Mouse (Mus musculus) midbrain, embryonic 15.5 days (tissue): ENCODE results near the gene Ubap2. TPM values are rescaled to one million over a fixed set of nuclear protein-coding genes. Genes with fewer than 3 reads are reported as not detected.
A peak's percentile ranks its signal among the peaks of the same experiment; 100 is the strongest.

Experiments
- ATAC-seq: fragments of 200-750 bp; cut with Nextera tagmentation; replicated peaks from 2 replicates; pipeline ENCODE4 v1.8.0; 2017; ENCODE audit warnings: moderate TSS enrichment
- H3K27ac ChIP-seq: fragments of 300-500 bp; sonication (generic); 2 replicates; pipeline ENCODE4 v1.5.1; 2015; ENCODE audit warnings: mild to moderate bottlenecking, inconsistent platforms
- H3K27me3 ChIP-seq: fragments of 300-500 bp; sonication (generic); replicated peaks from 2 replicates; pipeline ENCODE4 v1.6.1; 2015; ENCODE audit warnings: inconsistent platforms
- H3K36me3 ChIP-seq: fragments of 300-500 bp; sonication (generic); replicated peaks from 2 replicates; pipeline ENCODE4 v1.6.1; 2015; ENCODE audit warnings: inconsistent platforms
- H3K4me1 ChIP-seq: fragments of 300-500 bp; sonication (generic); 2 replicates; pipeline ENCODE4 v1.6.1; 2015; ENCODE audit warnings: inconsistent platforms
- H3K4me2 ChIP-seq: fragments of 300-500 bp; sonication (generic); 2 replicates; pipeline ENCODE4 v1.6.1; 2015; ENCODE audit warnings: inconsistent platforms, mild to moderate bottlenecking, moderate library complexity
- H3K4me3 ChIP-seq: fragments of 300-500 bp; sonication (generic); 2 replicates; pipeline ENCODE4 v1.5.1; 2015; ENCODE audit warnings: mild to moderate bottlenecking, inconsistent platforms
- H3K9ac ChIP-seq: fragments of 300-500 bp; sonication (generic); 2 replicates; pipeline ENCODE4 v1.6.1; 2015; ENCODE audit warnings: mild to moderate bottlenecking, inconsistent platforms
- H3K9me3 ChIP-seq: fragments of 300-500 bp; sonication (generic); 2 replicates; pipeline ENCODE4 v1.6.1; 2016; ENCODE audit warnings: inconsistent platforms
- WGBS: fragments of 180-500 bp; shearing (Covaris S2); methylation state at CpG from one replicate; pipeline ENCODE4 v1.1.7; 2015; ENCODE audit warnings: mixed read lengths; 5-methylcytosine and 5-hydroxymethylcytosine counted together
- polyA plus RNA-seq: library from polyadenylated mRNA; unstranded; fragments of >200 nt; fragmentation: Nextera tagmentation; extraction: Ambion mirVana; gene quantifications from 2 replicates; pipeline ENCODE4 v1.2.1, GENCODE M21; 2015

Gene Ubap2
- polyA plus RNA-seq, result 58.0 and 61.8 TPM in 2 replicates

DNA sequence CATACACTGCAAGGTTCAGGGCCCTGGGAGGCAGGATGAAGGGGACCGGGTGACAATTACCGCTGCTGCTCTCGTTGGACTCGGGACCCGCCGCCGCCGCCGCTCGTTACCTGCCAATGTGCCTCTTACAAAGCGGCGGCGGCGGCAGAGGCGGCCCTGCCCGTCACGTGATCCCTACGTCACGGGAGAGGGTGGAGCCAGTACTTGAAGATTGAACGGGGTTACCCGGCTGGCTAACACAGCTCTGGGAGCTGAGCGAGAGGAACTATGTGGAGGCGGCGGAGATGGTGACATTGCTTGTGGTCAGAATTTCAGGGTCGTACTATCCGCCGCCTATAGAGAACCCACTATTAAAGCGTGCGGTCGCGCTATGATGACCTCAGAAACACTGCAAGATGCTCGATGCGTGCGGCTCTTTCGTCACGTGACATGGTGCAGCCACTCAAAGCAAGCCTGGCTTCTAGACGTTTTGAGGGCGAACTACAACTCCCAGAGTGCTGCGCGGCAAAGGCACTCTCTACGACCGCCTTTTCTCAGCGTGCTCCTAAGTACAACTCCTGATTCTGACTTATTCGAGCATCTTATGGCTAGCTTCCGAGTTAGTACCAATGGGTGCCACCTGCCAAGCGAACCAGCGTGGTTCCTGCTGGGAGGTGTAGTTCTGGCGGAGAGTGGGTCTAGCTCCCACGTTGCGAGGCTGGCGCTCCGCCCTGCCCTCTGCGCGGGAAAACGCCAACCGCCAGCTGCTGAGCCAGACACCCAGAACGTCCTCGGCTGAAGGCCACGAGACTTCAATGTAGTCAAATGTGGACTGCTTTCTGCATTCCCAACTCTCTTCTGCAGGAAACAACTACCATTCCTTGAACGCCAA is at the start of gene Ubap2:
TSS of gene Ubap2 (minus strand) at position 165 of the 871 bp plus-strand sequence.
- Histone ChIP-seq H3K27me3 (no peaks in the 10 kb centered on the region), H3K4me1 (peaks cover 32% of the 10 kb centered on the region), H3K27ac (peak within 1 kb of the TSS; percentile 93), H3K9ac (peak within 1 kb of the TSS; percentile 94), H3K36me3 (no peaks in the 10 kb centered on the region), H3K9me3 (no peaks in the 10 kb centered on the region), H3K4me2 (peak within 1 kb of the TSS; percentile 88), H3K4me3 (peak within 1 kb of the TSS; percentile 72)
- under 1% methylated on average over 60 of the region's 60 CpGs for WGBS
- ATAC-seq, result peak; percentile 99

DNA sequence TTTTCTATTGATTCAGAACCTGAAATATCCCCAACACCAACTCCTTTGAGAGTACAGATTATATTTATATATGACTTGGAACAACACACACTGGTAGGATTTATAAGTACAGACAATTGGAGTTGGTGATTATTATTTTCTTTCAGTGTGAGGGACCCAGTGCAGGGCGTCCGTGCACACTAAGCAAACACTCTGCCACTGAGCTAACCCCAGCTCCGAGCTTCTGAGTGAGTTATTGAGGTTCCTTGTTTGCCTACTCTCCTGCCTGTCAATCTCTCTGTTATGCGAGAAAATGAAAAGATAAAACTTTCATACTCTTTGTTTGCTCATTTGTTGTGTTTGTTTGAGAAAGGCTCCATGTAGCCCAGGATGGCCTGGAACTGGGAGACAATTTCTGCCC is 46.0 kb upstream of the Ubap2 start:
- no peak; the same call in 1 of the 2 replicates for ATAC-seq
- WGBS, result 76% methylated on average over 4 of the region's 4 CpGs

DNA sequence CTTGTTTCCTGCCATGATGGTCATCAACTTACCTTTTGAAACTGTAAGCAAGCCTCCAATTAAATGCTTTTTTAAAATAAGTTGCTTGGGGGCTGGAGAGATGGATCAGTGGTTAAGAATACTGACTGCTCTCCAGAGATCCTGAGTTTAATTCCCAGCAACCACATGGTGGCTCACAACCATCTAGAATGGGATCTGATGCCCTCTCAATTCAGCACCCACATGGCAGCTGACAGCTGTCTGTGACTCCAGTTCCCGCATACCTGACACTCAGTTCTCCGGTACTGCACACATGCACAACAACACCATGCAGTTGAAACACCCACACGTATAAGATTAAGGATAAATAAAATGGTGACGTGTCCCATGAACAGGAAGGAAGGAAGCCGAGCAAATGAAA is 43.3 kb upstream of the Ubap2 start:
- no peak for ATAC-seq
- 88% methylated on average over 5 of the region's 5 CpGs for WGBS
- Histone ChIP-seq H3K27me3 (no peaks in the 10 kb centered on the region), H3K4me2 (no peak overlapping the region), H3K9me3 (no peaks in the 10 kb centered on the region), H3K9ac (no peak overlapping the region), H3K4me3 (no peak overlapping the region), H3K27ac (no peak overlapping the region), H3K4me1 (peaks cover 12% of the 10 kb centered on the region), H3K36me3 (no peaks in the 10 kb centered on the region)

More for the DNA sequence above, 46.0 kb upstream of the Ubap2 start:
- H3K4me2 ChIP-seq, result no peak overlapping the region
- H3K9ac ChIP-seq, result no peak overlapping the region
- no peaks in the 10 kb centered on the region for H3K36me3 ChIP-seq
- H3K27ac ChIP-seq, result no peak overlapping the region
- no peak overlapping the region for H3K4me3 ChIP-seq
- no peaks in the 10 kb centered on the region for H3K27me3 ChIP-seq
- no peaks in the 10 kb centered on the region for H3K4me1 ChIP-seq
- no peaks in the 10 kb centered on the region for H3K9me3 ChIP-seq

DNA sequence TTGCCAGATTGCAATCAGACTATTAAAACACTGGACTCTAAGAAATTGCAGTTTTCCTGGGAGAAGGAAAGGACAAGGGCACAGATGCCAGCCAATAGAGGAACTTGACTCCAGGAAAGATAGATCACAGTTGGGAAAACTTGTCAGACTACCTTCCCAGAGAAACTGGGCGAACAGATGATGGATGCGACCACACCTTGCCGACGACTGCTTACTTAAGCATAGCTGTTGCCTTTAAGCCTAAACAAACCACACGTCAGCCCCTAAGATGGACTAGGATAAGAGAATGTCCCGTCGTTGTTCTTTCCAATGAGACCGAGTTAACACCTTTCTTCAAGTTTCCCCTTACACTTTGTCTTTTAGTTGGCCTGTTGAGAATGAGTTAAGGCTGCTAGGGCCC is 40.2 kb upstream of the Ubap2 start:
- peak overlapping the region; percentile 92 for H3K4me3 ChIP-seq
- peaks cover 7% of the 10 kb centered on the region; the same call in 1 of the 2 replicates for H3K36me3 ChIP-seq
- H3K27ac ChIP-seq, result peak overlapping the region; percentile 93
- H3K27me3 ChIP-seq, result no peaks in the 10 kb centered on the region
- WGBS, result 65% methylated on average over 8 of the region's 8 CpGs
- H3K9ac ChIP-seq, result peak overlapping the region; percentile 92
- peak; percentile 29; the same call in 1 of the 2 replicates for ATAC-seq
- peak overlapping the region; percentile 80 for H3K4me2 ChIP-seq
- H3K9me3 ChIP-seq, result no peaks in the 10 kb centered on the region
- H3K4me1 ChIP-seq, result peaks cover 31% of the 10 kb centered on the region

GRCm38 (mm10) chr4:41314141-41315129 is 39.5 kb upstream of the Ubap2 start, which contains the start of gene Dcaf12:
Dcaf12 (minus strand) TSS chr4:41314889.
- under 1% methylated on average over 70 of the region's 70 CpGs for WGBS
- Histone ChIP-seq H3K9ac (peak within 1 kb of the TSS; percentile 92), H3K4me3 (peak within 1 kb of the TSS; percentile 92), H3K36me3 (peaks cover 14% of the 10 kb centered on the region; the same call in 1 of the 2 replicates), H3K9me3 (no peaks in the 10 kb centered on the region), H3K4me1 (peaks cover 31% of the 10 kb centered on the region), H3K4me2 (peak within 1 kb of the TSS; percentile 80), H3K27ac (peak within 1 kb of the TSS; percentile 93), H3K27me3 (no peaks in the 10 kb centered on the region)
- ATAC-seq, result peak; percentile 97

DNA sequence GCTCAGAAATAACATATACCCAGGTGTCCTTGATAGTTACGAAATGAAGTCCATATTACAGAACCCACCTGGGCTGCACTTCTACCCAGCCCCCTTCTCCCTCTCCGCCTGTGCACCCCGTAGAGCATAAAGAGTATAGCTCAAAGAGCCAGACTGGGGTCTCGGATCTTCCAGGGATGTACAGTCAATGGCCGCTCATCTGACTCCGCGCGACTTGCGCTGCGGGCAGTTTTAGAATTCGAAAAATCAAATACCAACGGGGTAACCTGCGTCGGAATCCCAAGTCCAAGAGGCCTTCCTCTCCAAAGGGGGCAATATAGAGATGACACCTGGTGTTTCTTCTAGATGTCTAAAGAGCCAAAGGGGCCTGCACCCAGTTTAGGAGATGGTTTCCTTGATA is 38.8 kb upstream of the Ubap2 start:
- H3K4me1 ChIP-seq, result peaks cover 31% of the 10 kb centered on the region
- peak overlapping the region; percentile 80 for H3K4me2 ChIP-seq
- H3K9ac ChIP-seq, result peak overlapping the region; percentile 92
- H3K27ac ChIP-seq, result peak overlapping the region; percentile 93
- 19% methylated on average over 14 of the region's 14 CpGs for WGBS
- ATAC-seq, result 0 out of 2 replicates have a peak, but pooled peaks have one; percentile 8
- peaks cover 19% of the 10 kb centered on the region; the same call in 1 of the 2 replicates for H3K36me3 ChIP-seq
- no peaks in the 10 kb centered on the region for H3K27me3 ChIP-seq
- H3K4me3 ChIP-seq, result peak overlapping the region; percentile 92
- no peaks in the 10 kb centered on the region for H3K9me3 ChIP-seq

GRCm38 (mm10) chr4:41310567-41311563 is 35.9 kb upstream of the Ubap2 start:
- no peak overlapping the region for H3K27ac ChIP-seq
- no peak overlapping the region for H3K9ac ChIP-seq
- no peak overlapping the region for H3K4me2 ChIP-seq
- H3K36me3 ChIP-seq, result peaks cover 22% of the 10 kb centered on the region; the same call in 1 of the 2 replicates
- H3K27me3 ChIP-seq, result no peaks in the 10 kb centered on the region
- ATAC-seq, result no peak
- WGBS, result 96% methylated on average over 9 of the region's 9 CpGs
- peaks cover 31% of the 10 kb centered on the region for H3K4me1 ChIP-seq
- no peak overlapping the region for H3K4me3 ChIP-seq
- H3K9me3 ChIP-seq, result no peaks in the 10 kb centered on the region

GRCm38 (mm10) chr4:41307406-41307805 is 32.5 kb upstream of the Ubap2 start:
- 87% methylated on average over 6 of the region's 6 CpGs for WGBS
- Histone ChIP-seq H3K9ac (no peak overlapping the region), H3K9me3 (no peaks in the 10 kb centered on the region), H3K4me1 (peaks cover 10% of the 10 kb centered on the region; the same call in 1 of the 2 replicates), H3K4me2 (no peak overlapping the region), H3K27ac (no peak overlapping the region), H3K36me3 (peaks cover 27% of the 10 kb centered on the region), H3K27me3 (no peaks in the 10 kb centered on the region), H3K4me3 (no peak overlapping the region)
- no peak for ATAC-seq

- no peak for ATAC-seq
- peaks cover 40% of the 10 kb centered on the region; the same call in 1 of the 2 replicates for H3K36me3 ChIP-seq
- H3K27ac ChIP-seq, result no peak overlapping the region
- H3K9me3 ChIP-seq, result no peaks in the 10 kb centered on the region
- no peaks in the 10 kb centered on the region for H3K4me1 ChIP-seq
- WGBS, result 80% methylated on average over 3 of the region's 3 CpGs
- H3K4me3 ChIP-seq, result no peak overlapping the region
- H3K9ac ChIP-seq, result no peak overlapping the region
- no peak overlapping the region for H3K4me2 ChIP-seq
- no peaks in the 10 kb centered on the region for H3K27me3 ChIP-seq
These were observed 29.4 kb upstream of the Ubap2 start for GRCm38 (mm10) chr4:41304302-41304701.

- Histone ChIP-seq H3K4me2 (no peak overlapping the region), H3K4me1 (no peaks in the 10 kb centered on the region), H3K9ac (no peak overlapping the region), H3K27ac (no peak overlapping the region), H3K36me3 (peaks cover 43% of the 10 kb centered on the region; the same call in 1 of the 2 replicates), H3K4me3 (no peak overlapping the region), H3K9me3 (no peaks in the 10 kb centered on the region), H3K27me3 (no peaks in the 10 kb centered on the region)
- ATAC-seq, result no peak
- WGBS, result 92% methylated on average over 7 of the region's 7 CpGs
These were observed 28.7 kb upstream of the Ubap2 start for GRCm38 (mm10) chr4:41303671-41304070.

DNA sequence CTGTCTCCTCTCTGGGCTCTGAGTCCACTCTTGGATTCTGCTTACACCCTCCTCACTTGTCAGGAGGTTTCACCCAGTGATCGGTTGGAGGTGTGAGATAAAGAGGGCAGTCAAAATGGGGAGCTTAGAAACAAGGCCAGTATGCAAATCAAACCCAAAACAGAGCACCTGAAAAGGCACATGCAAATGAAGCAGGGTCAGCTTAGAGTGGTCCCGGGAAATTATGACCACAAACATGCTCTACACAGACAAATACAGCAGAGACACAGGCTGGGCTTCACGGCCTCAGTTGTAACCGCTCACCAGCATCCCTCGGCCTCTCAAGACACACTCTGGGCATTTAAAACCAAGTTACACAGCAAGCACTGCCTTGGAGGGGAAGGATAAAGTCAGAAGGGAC is 24.0 kb upstream of the Ubap2 start:
- H3K9me3 ChIP-seq, result no peaks in the 10 kb centered on the region
- H3K4me3 ChIP-seq, result no peak overlapping the region
- no peak for ATAC-seq
- H3K36me3 ChIP-seq, result peaks cover 70% of the 10 kb centered on the region; the same call in 1 of the 2 replicates
- no peak overlapping the region for H3K27ac ChIP-seq
- no peaks in the 10 kb centered on the region for H3K4me1 ChIP-seq
- no peaks in the 10 kb centered on the region for H3K27me3 ChIP-seq
- 97% methylated on average over 5 of the region's 5 CpGs for WGBS
- no peak overlapping the region for H3K9ac ChIP-seq
- no peak overlapping the region for H3K4me2 ChIP-seq
